Mouse (Mus musculus) layer of hippocampus, postnatal 36 days (tissue): Measurements from ENCODE around the gene Rhoj. TPM values are rescaled to one million over a fixed set of nuclear protein-coding genes. Genes with fewer than 3 reads are reported as not detected.
"Not testable (repeated sequence)": the region's sequence is repeated elsewhere in the genome, so short reads cannot be mapped to it uniquely, and the experiment has no call there.

Experiments used
- DNase-seq, 2 experiments: peaks; one replicate each; pipeline ENCODE4 v3.0.0; 2022
- total RNA-seq, 2 experiments: library from RNA; stranded (reverse); gene quantifications; 2 replicates each; pipeline ENCODE4 v1.2.3; 2021

Gene Rhoj
- total RNA-seq = 1 to 10 TPM; 3.3 to 4.0 TPM

DNA sequence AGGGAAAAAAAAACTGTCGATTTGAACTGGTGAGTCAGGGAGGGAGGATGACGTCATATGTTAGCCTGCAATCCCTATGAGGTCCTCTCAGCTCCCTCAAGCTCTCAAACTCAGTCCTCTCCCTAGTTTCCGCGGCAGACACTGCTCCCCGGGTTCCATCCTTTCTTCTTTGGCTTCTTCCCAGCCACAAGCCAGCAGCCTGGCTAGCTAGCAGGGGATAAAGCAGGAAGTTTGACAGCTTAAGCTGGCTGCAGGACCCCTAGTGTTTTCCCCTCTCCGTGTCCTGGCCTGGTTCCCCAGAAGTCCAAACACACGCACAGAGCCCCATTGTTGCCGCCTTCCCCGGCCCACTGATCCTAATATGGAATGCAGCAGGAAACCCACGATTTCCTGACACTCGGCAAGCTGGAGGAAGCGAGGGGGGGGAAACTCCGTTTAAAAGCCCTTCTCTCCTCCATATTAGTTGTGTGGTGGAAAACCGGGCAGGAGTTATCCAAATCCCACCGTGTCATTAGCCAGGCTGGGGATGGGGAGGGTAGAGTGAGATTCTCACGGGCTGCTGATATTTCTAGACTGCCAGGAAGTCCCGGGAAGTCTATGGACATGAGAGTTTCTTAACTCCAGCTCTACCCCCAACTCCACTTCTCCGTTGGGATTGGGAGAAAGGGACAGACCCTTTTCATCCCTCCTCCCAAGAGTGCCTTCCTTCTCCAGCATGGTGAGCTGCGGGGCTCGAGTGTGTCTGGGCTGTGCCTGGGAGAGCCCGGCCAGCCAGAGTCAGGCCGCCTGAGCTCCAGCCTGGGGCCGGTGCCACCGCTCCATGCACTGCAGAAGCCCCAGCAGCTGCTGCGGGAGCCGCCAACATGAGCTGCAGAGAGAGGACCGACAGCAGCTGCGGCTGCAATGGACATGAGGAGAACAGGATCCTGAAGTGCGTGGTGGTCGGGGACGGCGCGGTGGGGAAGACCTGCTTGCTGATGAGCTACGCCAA, at the start of gene Rhoj:
Gene Rhoj (plus strand): TSS at position 362 of the 991 bp plus-strand sequence.
- DNase-seq = peak; percentile 53 to 60

DNA sequence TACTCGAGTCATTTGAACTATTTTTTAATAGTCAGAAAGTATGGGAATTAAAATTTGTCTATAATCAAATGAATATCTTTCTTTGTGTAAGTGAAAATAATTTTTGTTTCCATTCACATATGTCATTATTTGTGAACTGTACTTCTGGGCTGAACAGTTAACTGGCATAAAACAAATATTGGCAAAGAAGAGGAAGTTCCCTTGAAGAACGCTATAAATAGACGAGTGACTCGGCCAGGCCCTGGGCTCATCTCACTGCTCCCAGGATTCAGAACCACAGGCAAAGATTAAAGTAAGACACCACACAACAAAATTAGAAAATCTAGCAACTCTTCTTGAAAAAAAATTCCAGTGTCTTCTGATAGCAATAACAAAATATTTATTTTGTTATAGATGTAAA, 36.4 kb upstream of the Rhoj start:
- no peak for DNase-seq

DNA sequence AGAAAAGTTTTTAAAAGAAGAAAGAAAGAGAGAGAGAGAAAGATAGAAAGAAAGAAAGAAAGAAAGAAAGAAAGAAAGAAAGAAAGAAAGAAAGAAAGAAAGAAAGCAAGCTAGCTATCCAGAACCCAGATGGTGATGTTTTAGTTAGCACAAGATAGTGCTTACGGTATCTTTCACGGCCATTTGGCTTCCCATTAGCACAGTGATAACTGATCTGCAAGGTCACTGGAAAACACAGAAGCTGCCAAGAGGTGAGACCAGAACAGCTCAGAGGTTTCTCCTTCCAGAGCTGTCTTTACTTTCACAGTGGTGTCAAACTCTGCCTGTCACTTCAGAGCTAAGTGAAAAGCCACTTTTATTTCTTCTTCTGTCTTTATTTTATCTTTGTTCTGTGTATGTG, 32.4 kb upstream of the Rhoj start:
- no peak for DNase-seq

DNA sequence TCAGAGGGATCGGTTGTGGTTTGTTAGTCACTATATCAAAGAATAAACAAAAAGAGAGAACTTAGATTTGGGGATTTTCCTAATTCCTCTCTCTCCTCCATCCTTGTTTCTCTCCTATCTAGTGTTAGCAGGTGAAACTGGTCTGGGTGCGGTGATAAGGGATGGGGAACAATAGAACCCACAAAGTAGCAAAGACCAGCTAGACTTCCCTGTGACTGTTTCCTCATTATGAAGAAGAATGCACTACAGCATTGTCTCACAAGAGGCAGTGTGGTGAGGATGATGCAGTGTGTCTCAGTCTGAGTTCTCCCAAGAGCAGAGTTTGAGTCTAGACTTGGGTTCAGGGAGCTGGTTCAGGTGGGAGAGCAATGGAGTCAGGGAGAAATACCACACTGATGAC, 30.7 kb upstream of the Rhoj start:
- no peak for DNase-seq

DNA sequence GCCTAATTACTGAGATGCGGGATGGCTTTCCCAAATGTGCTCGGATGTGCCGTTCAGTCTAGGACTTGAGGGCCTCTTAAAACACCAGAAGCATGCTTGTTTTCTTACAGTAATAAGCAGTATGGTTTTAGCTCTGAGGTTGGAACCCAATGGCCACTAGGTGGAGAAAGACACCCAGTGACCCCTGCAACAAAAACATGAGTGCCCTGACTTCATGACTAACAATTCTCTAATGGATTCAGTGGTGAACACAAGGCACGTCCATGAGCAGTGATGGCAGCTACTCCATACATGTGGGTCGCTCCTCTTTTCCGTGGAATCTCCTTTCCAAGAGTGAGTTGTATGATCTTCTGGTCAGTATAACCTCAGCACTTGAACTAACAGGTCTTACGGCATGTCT, 27.6 kb upstream of the Rhoj start:
- no peak for DNase-seq

- no peak for DNase-seq
Observed at GRCm38 (mm10) chr12:75283226-75283625, 24.9 kb upstream of the Rhoj start.

GRCm38 (mm10) chr12:75286166-75286565, 22.0 kb upstream of the Rhoj start:
- DNase-seq = no peak

DNA sequence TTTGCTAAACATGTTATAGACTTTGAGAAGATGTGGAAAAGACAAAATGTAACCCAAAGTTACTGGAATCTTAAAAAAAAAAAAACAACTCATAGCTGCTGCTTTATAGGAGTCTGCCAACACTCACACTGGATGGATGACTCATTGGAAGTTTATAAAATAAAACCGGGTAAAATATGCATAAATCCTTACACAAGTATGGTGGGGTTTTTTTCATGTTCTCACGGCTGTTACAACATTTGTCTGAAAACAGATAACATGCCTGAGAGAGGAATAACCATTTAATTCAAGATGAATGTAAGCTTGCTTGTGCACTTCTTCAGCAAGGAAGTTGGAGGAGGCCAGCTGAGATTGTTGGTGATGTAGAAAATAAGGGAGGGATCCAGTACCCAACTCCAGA, 17.6 kb upstream of the Rhoj start:
- no peak for DNase-seq

- no peak for DNase-seq
Observed at GRCm38 (mm10) chr12:75291556-75291955, 16.6 kb upstream of the Rhoj start.

GRCm38 (mm10) chr12:75292939-75293338, 15.2 kb upstream of the Rhoj start:
- no peak for DNase-seq

DNA sequence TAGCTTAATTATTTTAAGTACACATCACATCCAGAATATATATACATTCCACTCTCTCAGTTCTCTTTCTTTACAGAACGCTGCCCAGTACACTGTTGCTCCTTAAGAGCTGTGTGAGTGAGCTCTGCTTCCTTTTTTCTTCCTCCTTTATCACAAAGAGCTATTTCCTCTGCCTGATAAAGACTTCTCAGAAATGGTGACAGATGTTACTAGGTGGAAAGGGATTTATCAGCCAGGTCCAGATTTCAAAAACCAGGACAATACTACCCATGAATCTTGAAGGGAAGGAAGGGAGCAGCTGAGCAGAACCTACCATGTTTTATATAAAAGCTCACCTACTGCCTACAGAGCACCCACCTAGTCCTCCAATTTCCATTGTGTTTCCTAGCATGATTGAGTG, 8.3 kb upstream of the Rhoj start:
- no peak for DNase-seq

- no peak for DNase-seq
Observed at GRCm38 (mm10) chr12:75304132-75304531, 4.0 kb upstream of the Rhoj start.

GRCm38 (mm10) chr12:75309756-75310155, 1.6 kb downstream of the Rhoj start:
- no peak for DNase-seq

- DNase-seq = no peak
Observed at GRCm38 (mm10) chr12:75310766-75311165, 2.6 kb downstream of the Rhoj start.

DNA sequence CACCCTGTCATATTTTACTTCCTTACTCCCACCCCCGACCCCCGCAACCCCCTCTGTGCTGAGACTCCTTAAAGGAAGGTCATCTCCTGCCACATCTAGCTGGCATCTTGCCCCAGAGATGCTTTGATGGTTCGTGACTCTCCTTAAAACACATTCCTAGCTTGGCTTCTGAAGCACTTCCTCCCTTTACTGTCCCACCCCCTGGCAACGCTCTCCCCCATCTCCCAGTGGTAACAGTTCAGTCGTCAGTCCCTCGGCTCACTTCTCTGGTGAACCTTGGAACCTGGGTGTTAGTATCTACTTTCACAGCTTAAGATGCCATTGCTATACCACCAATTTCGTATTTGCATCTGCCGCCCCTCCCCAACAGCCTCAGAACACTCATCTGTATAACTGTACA, 3.8 kb downstream of the Rhoj start:
- no peak for DNase-seq

DNA sequence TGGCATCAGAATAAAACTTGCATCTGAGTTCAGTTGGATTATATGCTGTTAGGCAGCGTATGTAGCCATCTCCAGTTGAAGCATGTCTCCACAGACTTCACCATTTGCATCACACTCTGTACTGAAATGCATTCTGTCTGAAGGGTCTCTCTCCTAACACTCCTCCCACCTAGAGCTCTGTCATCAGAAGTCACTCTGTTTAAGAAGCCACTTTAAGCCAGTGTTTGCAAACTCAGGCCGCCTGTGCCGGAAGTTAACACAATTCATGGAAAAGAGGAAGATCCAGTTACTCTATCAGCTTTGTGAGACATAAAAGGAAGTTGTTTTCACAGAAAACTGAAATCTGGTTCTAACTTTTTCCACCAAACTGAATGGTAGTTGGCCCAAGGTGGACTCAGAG, 5.9 kb downstream of the Rhoj start:
- no peak for DNase-seq

DNA sequence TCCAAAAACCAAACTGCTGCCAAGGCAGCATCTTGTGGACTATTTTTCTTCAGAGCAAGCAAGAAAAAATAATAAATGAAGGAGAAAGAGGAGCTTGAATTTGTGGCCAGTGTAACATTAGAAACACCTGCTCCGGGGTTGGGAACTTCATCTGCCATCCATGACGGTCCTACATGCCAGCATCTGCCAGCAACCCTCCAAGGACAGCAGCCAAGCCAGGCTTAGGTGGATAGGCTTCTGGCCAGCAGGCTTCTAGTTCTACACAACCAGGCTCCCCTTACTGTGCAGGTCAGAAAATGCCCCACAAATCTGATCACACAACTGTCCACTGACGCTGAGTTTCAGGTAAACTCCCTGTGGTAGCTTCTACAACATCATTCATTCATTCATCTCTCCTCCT, 7.7 kb downstream of the Rhoj start:
- DNase-seq = no peak

DNA sequence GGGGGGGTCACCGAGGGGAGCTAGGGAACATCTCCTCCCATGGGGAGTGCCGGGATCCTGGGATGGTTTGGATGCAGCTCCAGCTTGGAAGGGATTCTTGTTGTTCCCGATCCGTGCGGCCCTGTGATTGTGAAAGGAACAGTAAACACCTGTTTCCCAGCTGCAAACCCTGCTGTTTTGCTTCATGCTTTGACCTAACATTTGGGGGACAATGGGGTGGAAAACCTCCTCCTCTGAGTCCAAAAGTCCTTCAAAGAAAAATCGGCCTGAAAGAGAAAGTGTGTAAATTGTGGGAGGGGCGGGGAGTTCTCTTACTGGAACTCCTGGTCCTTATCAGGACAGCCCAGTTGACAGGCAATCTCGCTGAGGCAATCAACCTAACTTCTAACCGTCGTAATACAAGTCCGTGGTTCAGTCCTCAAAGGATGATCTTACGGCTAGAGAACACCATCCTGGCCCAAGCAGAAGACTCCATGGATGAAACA, 12.4 kb downstream of the Rhoj start:
- DNase-seq = no peak

DNA sequence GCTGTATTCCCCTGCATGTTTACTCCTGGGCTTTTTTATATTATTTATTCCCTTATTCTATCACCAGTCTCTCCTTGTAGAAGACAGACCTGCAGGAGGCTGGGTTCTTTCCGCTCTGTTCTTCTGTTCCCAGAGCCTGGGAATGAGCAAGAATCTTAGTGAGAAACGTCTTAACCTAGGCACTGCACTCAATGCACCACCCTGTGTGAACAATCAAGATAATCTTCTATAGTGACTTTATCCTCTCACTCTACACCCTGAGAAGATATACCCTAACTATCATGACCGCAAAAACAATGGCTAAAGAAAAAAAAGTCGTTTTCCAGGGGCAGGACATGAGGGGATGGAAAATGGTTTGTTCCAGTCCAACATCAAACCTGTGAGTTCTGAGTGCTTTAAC, 13.1 kb downstream of the Rhoj start:
- DNase-seq = no peak

- no peak for DNase-seq
Observed at GRCm38 (mm10) chr12:75329188-75329587, 21.1 kb downstream of the Rhoj start.

DNA sequence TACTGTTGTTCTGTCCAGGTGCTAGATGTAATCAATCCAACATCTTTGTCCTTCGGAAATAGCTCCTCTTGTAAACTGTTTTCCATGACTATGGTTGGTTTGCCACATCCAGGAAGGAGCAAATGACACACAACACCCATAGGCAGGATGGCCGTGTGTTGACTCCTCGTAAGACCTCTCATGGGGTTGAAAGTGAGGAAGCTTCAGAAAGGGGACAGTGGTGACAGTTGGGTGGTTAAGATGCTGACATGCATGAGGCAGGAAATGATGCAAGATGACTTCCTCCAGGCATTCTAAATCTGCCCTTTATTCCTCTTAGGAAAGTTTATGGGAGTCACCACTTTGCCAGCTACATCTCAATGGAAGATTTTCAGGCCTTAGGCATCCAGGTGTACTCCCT, 31.8 kb downstream of the Rhoj start:
- DNase-seq = no peak

- no peak for DNase-seq
Observed at GRCm38 (mm10) chr12:75340331-75340730, 32.2 kb downstream of the Rhoj start.

GRCm38 (mm10) chr12:75348551-75348950, 40.4 kb downstream of the Rhoj start:
- DNase-seq = no peak

DNA sequence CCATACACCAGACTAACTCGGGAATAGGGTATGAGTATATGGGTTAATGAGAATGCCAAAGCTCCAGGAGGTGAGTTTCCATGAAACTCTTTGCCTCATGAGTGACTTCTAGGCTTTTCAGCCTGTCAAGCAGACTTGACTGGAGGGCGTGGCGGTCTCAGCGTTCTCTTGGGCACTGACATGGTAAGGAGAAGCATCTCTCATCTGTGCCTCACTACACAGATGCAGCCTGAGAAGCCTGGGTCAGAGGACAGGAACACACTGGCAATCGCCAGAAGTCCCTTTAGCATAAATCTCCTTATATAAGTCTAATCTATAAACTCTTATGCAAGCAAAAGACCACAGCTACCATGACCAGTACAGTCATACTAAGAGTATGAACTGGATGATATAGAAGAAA, 41.4 kb downstream of the Rhoj start:
- DNase-seq = not testable (repeated sequence)
